Mouse (Mus musculus) C2C12 (cell line): Measurements from ENCODE around the gene 4930451I11Rik. TPM values are rescaled to one million over a fixed set of nuclear protein-coding genes. Genes with fewer than 3 reads are reported as not detected.
A peak's percentile ranks its signal among the peaks of the same experiment; 100 is the strongest.

Experiments
- H3K27me3 ChIP-seq: one replicate; pipeline ENCODE4 v1.6.1; 2011; ENCODE audit not compliant: control insufficient read depth, insufficient read depth, insufficient read length
- H3K36me3 ChIP-seq: one replicate; pipeline ENCODE4 v1.6.1; 2011; ENCODE audit not compliant: control insufficient read depth, insufficient read depth
- H3K4me3 ChIP-seq: one replicate; pipeline ENCODE4 v1.5.1; 2011; ENCODE audit warnings: mild to moderate bottlenecking, control low read depth; ENCODE audit not compliant: poor library complexity, insufficient read depth, severe bottlenecking
- H3K79me2 ChIP-seq: one replicate; pipeline ENCODE4 v1.6.1; 2011; ENCODE audit not compliant: control insufficient read depth, insufficient read depth
- H3K79me3 ChIP-seq: one replicate; pipeline ENCODE4 v1.6.1; 2011; ENCODE audit warnings: low read depth, control low read depth
- H3ac ChIP-seq: one replicate; pipeline ENCODE3; 2011; ENCODE audit warnings: low read depth; ENCODE audit not compliant: control insufficient read depth, insufficient read length
- CEBPB ChIP-seq: IDR thresholded peaks from one replicate; pipeline ENCODE4 v1.6.1; 2011; ENCODE audit warnings: low read depth, mild to moderate bottlenecking, control low read depth, moderate library complexity
- CTCF ChIP-seq: IDR thresholded peaks from one replicate; pipeline ENCODE4 v1.5.1; 2011; ENCODE audit not compliant: control insufficient read depth, insufficient read depth, insufficient read length
- FOSL1 ChIP-seq: IDR thresholded peaks from one replicate; pipeline ENCODE4 v1.8.0; 2011; ENCODE audit warnings: mild to moderate bottlenecking, low read length; ENCODE audit not compliant: poor library complexity, insufficient read depth, severe bottlenecking
- MAX ChIP-seq: IDR thresholded peaks from one replicate; pipeline ENCODE4 v1.6.1; 2011; ENCODE audit warnings: mild to moderate bottlenecking, control low read depth
- MYOD1 ChIP-seq: IDR thresholded peaks from one replicate; pipeline ENCODE4 v1.6.1; 2011; ENCODE audit warnings: low read depth; ENCODE audit not compliant: control insufficient read depth, insufficient read length
- MYOG ChIP-seq: IDR thresholded peaks from one replicate; pipeline ENCODE4 v1.6.1; 2011; ENCODE audit not compliant: control insufficient read depth, insufficient read length; ENCODE audit errors: extremely low read depth
- USF1 ChIP-seq: IDR thresholded peaks from one replicate; pipeline ENCODE4 v1.6.1; 2011; ENCODE audit warnings: low read depth, mild to moderate bottlenecking, control low read depth, moderate library complexity
- polyA plus RNA-seq: library from polyadenylated mRNA; unstranded; fragments of >200 nt; fragmentation: generic; extraction: Trizol; gene quantifications from one replicate; pipeline ENCODE4 v1.2.1, GENCODE M21; 2012; ENCODE audit warnings: missing spikeins

The 4930451I11Rik gene
- polyA plus RNA-seq, 1 experiment = not detected

DNA sequence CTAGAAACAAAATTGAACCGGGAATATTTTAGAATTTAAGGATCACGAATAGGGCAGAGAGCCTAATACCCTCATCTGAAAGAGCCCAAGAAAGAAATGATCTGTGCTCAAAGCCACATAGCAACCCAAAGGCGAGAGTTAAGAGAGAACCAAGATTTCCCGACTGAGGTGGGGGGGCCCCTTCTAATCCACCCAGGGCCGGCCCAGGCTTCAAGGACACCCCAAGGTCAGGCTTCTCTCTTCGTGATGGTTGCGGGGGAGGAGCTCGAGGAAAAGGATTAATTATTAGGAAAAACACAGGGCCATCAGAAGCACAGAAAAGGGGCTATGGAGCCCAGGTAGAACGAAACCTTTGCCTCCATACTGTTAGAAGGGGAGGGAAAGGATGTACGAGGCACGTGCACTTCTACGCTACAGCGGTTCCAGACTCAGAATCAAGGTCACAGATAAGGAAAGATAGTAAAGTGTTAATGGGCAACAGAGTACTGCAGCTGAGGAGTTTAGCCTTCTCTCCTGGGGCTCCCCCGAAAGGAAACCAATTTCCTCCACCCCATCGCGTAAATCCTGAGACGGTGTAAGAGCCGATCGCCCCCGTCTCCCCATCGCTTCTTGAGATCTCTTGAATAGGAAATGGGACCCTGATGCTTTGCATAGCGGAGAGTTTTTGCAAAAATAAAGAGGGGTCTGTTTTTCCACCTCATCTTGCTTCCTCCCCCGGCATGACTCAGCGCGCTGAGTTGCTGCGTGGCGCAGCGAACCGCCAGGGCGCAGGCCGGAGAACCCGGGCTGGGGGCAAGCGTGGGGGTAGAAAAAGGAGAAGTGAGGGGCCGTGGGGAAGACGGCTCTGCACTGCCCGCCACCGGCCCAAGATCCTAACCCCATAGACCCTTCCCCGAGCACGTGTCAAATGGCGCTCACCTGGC is 33.1 kb downstream of the 4930451I11Rik start:
- Histone ChIP-seq H3K79me3 (peaks cover 31% of the 10 kb centered on the region), H3K27me3 (no peaks in the 10 kb centered on the region), H3ac (peak overlapping the region; percentile 95), H3K4me3 (peak overlapping the region; percentile 74), H3K79me2 (peaks cover 40% of the 10 kb centered on the region), H3K36me3 (peaks cover 31% of the 10 kb centered on the region)
- TF ChIP-seq MYOD1 = no peak
- TF ChIP-seq MAX = no peak
- TF ChIP-seq CEBPB = no peak
- TF ChIP-seq CTCF = no peak
- TF ChIP-seq MYOG = no peak
- TF ChIP-seq FOSL1 = no peak
- TF ChIP-seq USF1 = no peak

- H3K27me3 ChIP-seq = no peaks in the 10 kb centered on the region
- peaks cover 31% of the 10 kb centered on the region for H3K79me3 ChIP-seq
- peaks cover 36% of the 10 kb centered on the region for H3K36me3 ChIP-seq
- peak within 1 kb of the TSS; percentile 74 for H3K4me3 ChIP-seq
- peaks cover 40% of the 10 kb centered on the region for H3K79me2 ChIP-seq
- TF ChIP-seq CEBPB (no peak), MYOG (no peak), FOSL1 (no peak), MYOD1 (no peak), MAX (no peak), CTCF (no peak), USF1 (no peak)
- peak within 1 kb of the TSS; percentile 95 for H3ac ChIP-seq
These were observed 33.9 kb downstream of the 4930451I11Rik start, which contains the start of gene Fam57b for GRCm38 (mm10) chr7:126797411-126798126. TSS of gene Fam57b (plus strand) at chr7:126797668.

GRCm38 (mm10) chr7:126796350-126796932 is 35.0 kb downstream of the 4930451I11Rik start:
- no peaks in the 10 kb centered on the region for H3K27me3 ChIP-seq
- H3K4me3 ChIP-seq = no peak overlapping the region
- no peak for TF ChIP-seq CTCF
- no peak for TF ChIP-seq USF1
- no peak for TF ChIP-seq CEBPB
- TF ChIP-seq MAX = no peak
- TF ChIP-seq FOSL1 = no peak
- no peak for TF ChIP-seq MYOG
- TF ChIP-seq MYOD1 = no peak

GRCm38 (mm10) chr7:126795387-126796317 is 35.8 kb downstream of the 4930451I11Rik start:
- peaks cover 43% of the 10 kb centered on the region for H3K79me3 ChIP-seq
- peaks cover 36% of the 10 kb centered on the region for H3K36me3 ChIP-seq
- no peak for TF ChIP-seq CTCF
- H3K4me3 ChIP-seq = no peak overlapping the region
- peaks cover 56% of the 10 kb centered on the region for H3K79me2 ChIP-seq
- H3K27me3 ChIP-seq = no peaks in the 10 kb centered on the region
- no peak overlapping the region for H3ac ChIP-seq

More at GRCm38 (mm10) chr7:126796350-126796932, 35.0 kb downstream of the 4930451I11Rik start:
- peak overlapping the region; percentile 31 for H3ac ChIP-seq
- H3K79me2 ChIP-seq = peaks cover 48% of the 10 kb centered on the region
- H3K79me3 ChIP-seq = peaks cover 36% of the 10 kb centered on the region
- H3K36me3 ChIP-seq = peaks cover 36% of the 10 kb centered on the region

GRCm38 (mm10) chr7:126794271-126794605 is 37.2 kb downstream of the 4930451I11Rik start:
- no peak overlapping the region for H3K4me3 ChIP-seq
- peaks cover 70% of the 10 kb centered on the region for H3K79me2 ChIP-seq
- H3K79me3 ChIP-seq = peaks cover 56% of the 10 kb centered on the region
- no peak overlapping the region for H3ac ChIP-seq
- no peak for TF ChIP-seq MYOD1
- TF ChIP-seq CEBPB = no peak
- no peak for TF ChIP-seq MAX
- TF ChIP-seq USF1 = no peak
- no peak for TF ChIP-seq CTCF
- no peaks in the 10 kb centered on the region for H3K27me3 ChIP-seq
- peaks cover 48% of the 10 kb centered on the region for H3K36me3 ChIP-seq
